Mouse (Mus musculus) intestine, postnatal 0 days (tissue): ENCODE measurements at regions not wholly inside any gene's neighbourhood (a gene's known extent, or its start where the extent isn't known, plus 50 kb on each side); places are given as distances from the start of the nearest gene placed in this dataset.

Experiments
- ATAC-seq: fragments of 200-750 bp; cut with Nextera tagmentation; 2 replicates; pipeline ENCODE4 v1.8.0; 2017; ENCODE audit warnings: mild to moderate bottlenecking, moderate TSS enrichment, moderate library complexity
- H3K27ac ChIP-seq: fragments of 300-500 bp; sonication (generic); 2 replicates; pipeline ENCODE4 v1.5.1; 2014; ENCODE audit warnings: mild to moderate bottlenecking, low read depth, low read length, moderate library complexity
- H3K27me3 ChIP-seq: fragments of 300-500 bp; sonication (generic); replicated peaks from 2 replicates; pipeline ENCODE4 v1.6.1; 2014; ENCODE audit warnings: low read length, mixed read lengths; ENCODE audit not compliant: control insufficient read depth, insufficient read depth
- H3K36me3 ChIP-seq: fragments of 300-500 bp; sonication (generic); 2 replicates; pipeline ENCODE4 v1.6.1; 2014; ENCODE audit warnings: mild to moderate bottlenecking, moderate library complexity; ENCODE audit not compliant: control insufficient read depth, insufficient read depth
- H3K4me1 ChIP-seq: fragments of 300-500 bp; sonication (generic); replicated peaks from 2 replicates; pipeline ENCODE4 v1.6.1; 2014; ENCODE audit warnings: antibody characterized with exemption, low read length, mixed read lengths; ENCODE audit not compliant: control insufficient read depth, insufficient read depth
- H3K4me2 ChIP-seq: fragments of 300-500 bp; sonication (generic); replicated peaks from 2 replicates; pipeline ENCODE4 v1.6.1; 2014; ENCODE audit warnings: low read depth, mild to moderate bottlenecking, moderate library complexity
- H3K4me3 ChIP-seq: fragments of 300-500 bp; sonication (generic); 2 replicates; pipeline ENCODE4 v1.5.1; 2014; ENCODE audit warnings: low read depth, low read length
- H3K9ac ChIP-seq: fragments of 300-500 bp; sonication (generic); 2 replicates; pipeline ENCODE4 v1.6.1; 2014; ENCODE audit warnings: mild to moderate bottlenecking, low read depth, low read length
- H3K9me3 ChIP-seq: fragments of 300-500 bp; sonication (generic); 2 replicates; pipeline ENCODE4 v1.6.1; 2016; ENCODE audit warnings: mixed run types; ENCODE audit not compliant: control insufficient read depth
- CTCF ChIP-seq: sonication (generic); IDR thresholded peaks from 2 replicates; pipeline ENCODE4 v1.5.1; 2016; ENCODE audit warnings: low read depth, mild to moderate bottlenecking, control low read depth, antibody characterized with exemption, moderate library complexity
- WGBS: fragments of 180-500 bp; shearing (Covaris S2); extraction: QIAGEN DNeasy Blood & Tissue Kit; methylation state at CpG from one replicate; pipeline ENCODE4 v1.1.7; 2014; 5-methylcytosine and 5-hydroxymethylcytosine counted together

GRCm38 (mm10) chr5:138912711-138913105 lies 84.5 kb downstream of the Pdgfa start:
- H3K27me3 ChIP-seq: no peaks in the 10 kb centered on the region
- WGBS: 60% methylated on average over 7 of the region's 7 CpGs
- H3K9me3 ChIP-seq: no peaks in the 10 kb centered on the region
- no peak overlapping the region for H3K27ac ChIP-seq
- no peak overlapping the region for H3K4me2 ChIP-seq
- no peaks in the 10 kb centered on the region for H3K4me1 ChIP-seq
- H3K36me3 ChIP-seq: no peaks in the 10 kb centered on the region
- TF ChIP-seq CTCF: no peak
- ATAC-seq: no peak
- no peak overlapping the region for H3K4me3 ChIP-seq
- no peak overlapping the region for H3K9ac ChIP-seq

DNA sequence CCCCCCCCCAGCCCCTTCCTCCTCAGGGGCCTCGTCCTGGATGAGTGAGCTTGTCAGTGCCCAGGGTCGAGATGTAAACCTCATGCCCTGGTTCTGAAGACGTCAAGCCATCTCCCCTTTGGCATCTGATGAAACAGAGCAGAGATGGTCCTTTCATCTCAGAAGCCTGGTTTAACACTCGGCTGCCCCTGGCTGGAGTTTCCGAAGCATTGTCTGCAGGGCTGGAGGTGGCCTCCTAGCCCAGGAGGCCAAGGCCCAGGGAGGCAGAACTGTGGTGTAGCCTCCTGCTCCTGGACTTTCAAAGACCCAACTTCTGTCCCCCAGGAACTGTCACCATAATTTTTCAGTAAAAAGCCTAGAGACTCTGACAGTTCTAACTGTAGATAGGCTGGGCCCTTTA lies 82.1 kb downstream of the Pdgfa start:
- H3K9me3 ChIP-seq: no peaks in the 10 kb centered on the region
- WGBS: 65% methylated on average over 4 of the region's 5 CpGs

GRCm38 (mm10) chr5:138915496-138915895 lies 81.7 kb downstream of the Pdgfa start:
- H3K27ac ChIP-seq: no peak overlapping the region
- TF ChIP-seq CTCF: no peak
- H3K4me2 ChIP-seq: no peak overlapping the region
- no peaks in the 10 kb centered on the region for H3K4me1 ChIP-seq
- no peak overlapping the region for H3K9ac ChIP-seq
- WGBS: 93% methylated on average over 4 of the region's 4 CpGs
- H3K36me3 ChIP-seq: no peaks in the 10 kb centered on the region
- no peaks in the 10 kb centered on the region for H3K27me3 ChIP-seq
- no peaks in the 10 kb centered on the region for H3K9me3 ChIP-seq
- no peak overlapping the region for H3K4me3 ChIP-seq
- no peak for ATAC-seq

More for the DNA sequence above, 82.1 kb downstream of the Pdgfa start:
- Histone ChIP-seq H3K4me1 (no peaks in the 10 kb centered on the region), H3K27ac (no peak overlapping the region), H3K27me3 (no peaks in the 10 kb centered on the region), H3K4me3 (no peak overlapping the region), H3K4me2 (no peak overlapping the region), H3K9ac (no peak overlapping the region), H3K36me3 (no peaks in the 10 kb centered on the region)
- no peak for TF ChIP-seq CTCF
- ATAC-seq: no peak

- Histone ChIP-seq H3K36me3 (no peaks in the 10 kb centered on the region), H3K27me3 (no peaks in the 10 kb centered on the region), H3K4me2 (no peak overlapping the region), H3K27ac (no peak overlapping the region), H3K4me1 (no peaks in the 10 kb centered on the region), H3K9ac (no peak overlapping the region), H3K9me3 (no peaks in the 10 kb centered on the region), H3K4me3 (no peak overlapping the region)
- ATAC-seq: no peak
- TF ChIP-seq CTCF: peak; percentile 6; the same call in 1 of the 2 replicates
- 70% methylated on average over 7 of the region's 7 CpGs for WGBS
Observed at GRCm38 (mm10) chr5:138920156-138920845, 76.9 kb downstream of the Pdgfa start.

GRCm38 (mm10) chr5:138922116-138922515 lies 75.1 kb downstream of the Pdgfa start:
- H3K36me3 ChIP-seq: no peaks in the 10 kb centered on the region
- ATAC-seq: no peak
- WGBS: 62% methylated on average over 3 of the region's 3 CpGs

More at GRCm38 (mm10) chr5:138922116-138922515, 75.1 kb downstream of the Pdgfa start:
- Histone ChIP-seq H3K27me3 (no peaks in the 10 kb centered on the region), H3K27ac (no peak overlapping the region), H3K9ac (no peak overlapping the region), H3K4me1 (no peaks in the 10 kb centered on the region), H3K9me3 (no peaks in the 10 kb centered on the region), H3K4me2 (no peak overlapping the region), H3K4me3 (no peak overlapping the region)
- no peak for TF ChIP-seq CTCF
